Mouse (Mus musculus): ENCODE measurements around the gene Olfr58. TPM values are rescaled to one million over a fixed set of nuclear protein-coding genes. Genes with fewer than 3 reads are reported as not detected.
"Not testable (repeated sequence)": the region's sequence is repeated elsewhere in the genome, so short reads cannot be mapped to it uniquely, and the experiment has no call there.

The Olfr58 gene
- polyA plus RNA-seq (2015; fragmentation: Nextera tagmentation; extraction: Ambion mirVana), result not detected in 2 replicates

DNA sequence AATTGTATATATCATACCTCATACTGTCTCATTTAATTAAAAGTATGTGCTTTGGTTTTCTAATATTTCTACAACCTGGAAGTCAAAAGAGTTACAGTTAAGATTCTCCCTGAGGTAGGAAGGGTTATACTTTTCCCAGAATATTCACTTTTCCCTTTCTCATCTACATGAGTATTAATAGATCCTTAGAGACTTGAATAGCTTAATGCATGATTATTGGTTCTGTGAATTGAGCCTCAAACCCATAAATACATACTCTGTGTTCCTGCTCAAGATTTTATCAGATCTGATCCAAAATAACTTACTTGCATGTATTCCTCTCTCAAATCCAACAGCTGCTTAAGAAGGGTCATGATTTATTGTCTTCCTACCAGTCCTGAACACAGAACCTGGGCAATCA is at the start of gene Olfr58:
TSS of gene Olfr58 (plus strand) at position 301 of the 400 bp plus-strand sequence.
- Histone ChIP-seq H3K4me3 (no peak within 1 kb of the TSS), H3K9ac (no peak within 1 kb of the TSS), H3K27me3 (no peaks in the 10 kb centered on the region), H3K4me2 (no peak within 1 kb of the TSS), H3K9me3 (no peaks in the 10 kb centered on the region), H3K27ac (no peak within 1 kb of the TSS), H3K36me3 (no peaks in the 10 kb centered on the region), H3K4me1 (no peaks in the 10 kb centered on the region)
- ATAC-seq (ENCODE audit: insufficient number of reproducible peaks, insufficient read depth, low FRiP score, low TSS enrichment, low read depth), result no peak

DNA sequence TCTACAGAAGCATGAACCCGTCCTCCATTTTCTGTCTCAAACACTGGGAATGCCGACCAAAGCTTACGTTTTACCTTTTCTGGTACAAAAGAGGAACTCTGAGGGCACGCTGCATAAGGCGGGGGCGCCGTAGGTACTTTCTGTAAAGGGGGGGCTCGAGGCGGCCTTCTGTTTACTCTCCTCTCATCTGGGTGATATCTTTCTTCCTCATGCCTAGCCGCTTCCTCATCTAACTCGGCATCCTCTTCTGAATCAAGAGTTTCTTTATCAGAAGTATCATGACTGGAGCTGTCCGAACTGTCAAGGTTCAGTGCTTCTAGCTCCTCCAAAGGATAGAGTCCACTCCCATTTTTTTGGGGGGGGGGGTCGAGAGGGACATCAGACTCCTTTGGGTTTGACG is 10.9 kb upstream of the Olfr58 start:
- Histone ChIP-seq H3K36me3 (no peaks in the 10 kb centered on the region), H3K27ac (no peak overlapping the region), H3K27me3 (no peaks in the 10 kb centered on the region), H3K4me2 (no peak overlapping the region), H3K9ac (no peak overlapping the region), H3K9me3 (peaks cover 28% of the 10 kb centered on the region), H3K4me1 (no peaks in the 10 kb centered on the region), H3K4me3 (no peak overlapping the region)
- WGBS, result 86% methylated on average over 14 of the region's 14 CpGs
- ATAC-seq (ENCODE audit: insufficient number of reproducible peaks, insufficient read depth, low FRiP score, low TSS enrichment, low read depth), result no peak

GRCm38 (mm10) chr9:19769701-19770100 is 10.4 kb upstream of the Olfr58 start:
- no peak for ATAC-seq (ENCODE audit: insufficient number of reproducible peaks, insufficient read depth, low FRiP score, low TSS enrichment, low read depth)
- Histone ChIP-seq H3K9ac (no peak overlapping the region), H3K4me3 (no peak overlapping the region), H3K9me3 (peaks cover 23% of the 10 kb centered on the region), H3K27ac (no peak overlapping the region), H3K27me3 (no peaks in the 10 kb centered on the region), H3K4me2 (no peak overlapping the region), H3K4me1 (no peaks in the 10 kb centered on the region), H3K36me3 (no peaks in the 10 kb centered on the region)
- 91% methylated on average over 14 of the region's 14 CpGs for WGBS

- WGBS, result 67% methylated on average over 1 of the region's 1 CpGs
- Histone ChIP-seq H3K4me3 (no peak overlapping the region), H3K36me3 (no peaks in the 10 kb centered on the region), H3K9ac (no peak overlapping the region), H3K9me3 (no peaks in the 10 kb centered on the region), H3K27ac (no peak overlapping the region), H3K4me2 (no peak overlapping the region), H3K27me3 (no peaks in the 10 kb centered on the region), H3K4me1 (no peaks in the 10 kb centered on the region)
- ATAC-seq (ENCODE audit: insufficient number of reproducible peaks, insufficient read depth, low FRiP score, low TSS enrichment, low read depth), result no peak
Measured at GRCm38 (mm10) chr9:19803000-19803399, 22.9 kb downstream of the Olfr58 start.

GRCm38 (mm10) chr9:19804606-19805005 is 24.5 kb downstream of the Olfr58 start, which contains the start of gene Olfr859:
Gene Olfr859, plus strand, starts transcription at chr9:19804906.
- H3K4me2 ChIP-seq; H3K4me3 ChIP-seq; H3K27ac ChIP-seq; H3K4me1 ChIP-seq; H3K9ac ChIP-seq; H3K9me3 ChIP-seq; ATAC-seq (ENCODE audit: insufficient number of reproducible peaks, insufficient read depth, low FRiP score, low TSS enrichment, low read depth); H3K36me3 ChIP-seq; H3K27me3 ChIP-seq: not testable (repeated sequence)
- 71% methylated on average over 1 of the region's 1 CpGs for WGBS

Other genes with a start within 250 kb of the Olfr58 start
- gene Olfr853, start 239.2 kb upstream of the Olfr58 start, polyA plus RNA-seq (2015; fragmentation: Nextera tagmentation; extraction: Ambion mirVana), result not detected in 2 replicates
- not detected in 2 replicates for gene Olfr854, start 212.9 kb upstream of the Olfr58 start, polyA plus RNA-seq (2015; fragmentation: Nextera tagmentation; extraction: Ambion mirVana)
- gene Olfr855, start 197.7 kb upstream of the Olfr58 start, polyA plus RNA-seq (2015; fragmentation: Nextera tagmentation; extraction: Ambion mirVana), result 0.54 TPM in 1 of 2 replicates, not detected in the other
- gene Zfp317, start 158.2 kb upstream of the Olfr58 start, polyA plus RNA-seq (2015; fragmentation: Nextera tagmentation; extraction: Ambion mirVana), result 28.5 and 36.0 TPM in 2 replicates
- not detected in 2 replicates for gene Olfr857, start 70.8 kb upstream of the Olfr58 start, polyA plus RNA-seq (2015; fragmentation: Nextera tagmentation; extraction: Ambion mirVana)
- gene Olfr859, start 24.6 kb downstream of the Olfr58 start, polyA plus RNA-seq (2015; fragmentation: Nextera tagmentation; extraction: Ambion mirVana), result not detected in 2 replicates
- gene Olfr860, start 69.5 kb downstream of the Olfr58 start, polyA plus RNA-seq (2015; fragmentation: Nextera tagmentation; extraction: Ambion mirVana), result not detected in 2 replicates
- not detected in 2 replicates for gene Olfr862, start 107.7 kb downstream of the Olfr58 start, polyA plus RNA-seq (2015; fragmentation: Nextera tagmentation; extraction: Ambion mirVana)
- gene Olfr77, start 136.6 kb downstream of the Olfr58 start, polyA plus RNA-seq (2015; fragmentation: Nextera tagmentation; extraction: Ambion mirVana), result 0.29 and 0.30 TPM in 2 replicates
- gene Olfr866, start 247.8 kb downstream of the Olfr58 start, polyA plus RNA-seq (2015; fragmentation: Nextera tagmentation; extraction: Ambion mirVana), result not detected in 2 replicates

Measured in embryonic facial prominence, embryonic 13.5 days (tissue).